Mouse (Mus musculus) ES-E14 (cell line): Measurements from ENCODE around the gene Dennd1a.

Experiments used
- HCFC1 ChIP-seq: IDR thresholded peaks from 2 replicates; pipeline ENCODE4 v1.6.1; 2012; ENCODE audit warnings: low read length, inconsistent platforms, borderline replicate concordance; ENCODE audit not compliant: insufficient read depth
- MAFK ChIP-seq: IDR thresholded peaks from 2 replicates; pipeline ENCODE4 v1.6.1; 2014; ENCODE audit warnings: mild to moderate bottlenecking, low read depth, low read length, inconsistent platforms; ENCODE audit not compliant: insufficient read depth
- ZC3H11A ChIP-seq: IDR thresholded peaks from 2 replicates; pipeline ENCODE4 v1.6.1; 2012; ENCODE audit warnings: low read depth, mild to moderate bottlenecking, inconsistent platforms, low read length, borderline replicate concordance

GRCm38 (mm10) chr2:37857472-37857871 is 429.7 kb downstream of the Dennd1a start:
- TF ChIP-seq HCFC1 (no peak), ZC3H11A (no peak), MAFK (no peak)
